Mouse (Mus musculus) layer of hippocampus, postnatal 25 days (tissue): ENCODE measurements at regions not wholly inside any gene's neighbourhood (a gene's known extent, or its start where the extent isn't known, plus 50 kb on each side); places are given as distances from the start of the nearest gene placed in this dataset.
"Not testable (repeated sequence)": the region's sequence is repeated elsewhere in the genome, so short reads cannot be mapped to it uniquely, and the experiment has no call there.

Experiments used
- DNase-seq, 2 experiments: peaks; one replicate each; pipeline ENCODE4 v3.0.0; 2022; ENCODE audit warnings: mixed read lengths in 2 of 2, low spot score in 1 of 2; ENCODE audit errors: extremely low spot score in 1 of 2

GRCm38 (mm10) chr1:5220668-5221408, 413.1 kb downstream of the Gm37988 start:
- no peak for DNase-seq

GRCm38 (mm10) chr1:5227866-5228265, 420.2 kb downstream of the Gm37988 start:
- no peak for DNase-seq

- DNase-seq: no peak
Observed at GRCm38 (mm10) chr1:5231218-5231617, 423.5 kb downstream of the Gm37988 start.

GRCm38 (mm10) chr1:5231961-5232846, 424.5 kb downstream of the Gm37988 start:
- no peak for DNase-seq

- no peak for DNase-seq
Observed at GRCm38 (mm10) chr1:5232847-5233245, 425.2 kb downstream of the Gm37988 start.

- DNase-seq: peak in 1 of 2 experiments; percentile 16
Observed at GRCm38 (mm10) chr1:5243186-5243585, 435.5 kb downstream of the Gm37988 start.

GRCm38 (mm10) chr1:5260874-5261273, 453.2 kb downstream of the Gm37988 start:
- not testable (repeated sequence) for DNase-seq

GRCm38 (mm10) chr1:5261297-5261696, 453.6 kb downstream of the Gm37988 start:
- not testable (repeated sequence) for DNase-seq

GRCm38 (mm10) chr1:5273938-5274337, 466.2 kb downstream of the Gm37988 start:
- DNase-seq: no peak

- no peak for DNase-seq
Observed at GRCm38 (mm10) chr1:5294570-5294969, 486.9 kb downstream of the Gm37988 start.

- DNase-seq: no peak
Observed at GRCm38 (mm10) chr1:5297627-5298026, 489.9 kb downstream of the Gm37988 start.

- no peak for DNase-seq
Observed at GRCm38 (mm10) chr1:5311656-5312055, 504.0 kb downstream of the Gm37988 start.

GRCm38 (mm10) chr1:5315839-5316238, 508.1 kb downstream of the Gm37988 start:
- no peak for DNase-seq

- DNase-seq: no peak
Observed at GRCm38 (mm10) chr1:5317088-5317487, 509.4 kb downstream of the Gm37988 start.

- DNase-seq: no peak
Observed at GRCm38 (mm10) chr1:5326311-5326710, 518.6 kb downstream of the Gm37988 start.
